Mouse (Mus musculus) right cerebral cortex, postnatal 25 days (tissue): Measurements from ENCODE around the gene Thrsp.

ENCODE experiments used
- DNase-seq: peaks from one replicate; pipeline ENCODE4 v3.0.0; 2022

Thrsp gene

GRCm38 (mm10) chr7:97416473-97416872 lies 1.1 kb downstream of the Thrsp start:
- DNase-seq = no peak

DNA sequence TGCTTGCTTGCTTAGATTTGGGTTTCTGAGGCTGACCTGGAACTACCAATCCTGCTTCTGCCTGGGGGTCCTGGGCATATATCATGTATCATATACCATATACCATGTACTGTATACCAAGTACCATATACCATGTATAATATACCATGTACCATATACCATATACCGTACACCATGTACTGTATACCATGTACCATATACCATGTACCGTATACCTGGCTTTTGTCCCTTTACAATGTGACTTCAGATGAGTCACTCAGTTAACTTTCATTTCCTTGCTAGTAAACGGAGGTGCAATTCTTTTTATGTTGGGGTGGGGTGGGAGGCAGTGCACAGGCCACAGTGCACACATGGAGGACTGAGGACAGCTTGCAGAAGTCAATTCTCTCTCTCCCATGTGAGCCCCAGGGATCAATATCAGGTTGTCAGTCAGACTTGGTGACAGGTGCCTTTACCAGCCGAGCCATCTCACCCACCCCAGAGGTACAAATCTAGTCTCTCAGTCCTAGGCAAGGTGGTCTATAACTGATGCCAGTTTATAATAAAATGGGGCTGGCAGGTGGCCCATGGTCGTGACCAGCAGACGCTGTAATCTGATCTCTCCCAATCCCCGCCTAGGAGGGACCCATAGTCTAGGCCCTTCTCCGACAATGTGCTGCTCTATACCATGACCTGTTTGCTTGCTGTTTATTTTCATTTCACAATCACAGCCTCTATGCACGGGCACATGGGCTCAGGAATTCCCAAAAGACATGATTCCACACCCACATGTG lies 2.4 kb downstream of the Thrsp start:
- DNase-seq = no peak

DNA sequence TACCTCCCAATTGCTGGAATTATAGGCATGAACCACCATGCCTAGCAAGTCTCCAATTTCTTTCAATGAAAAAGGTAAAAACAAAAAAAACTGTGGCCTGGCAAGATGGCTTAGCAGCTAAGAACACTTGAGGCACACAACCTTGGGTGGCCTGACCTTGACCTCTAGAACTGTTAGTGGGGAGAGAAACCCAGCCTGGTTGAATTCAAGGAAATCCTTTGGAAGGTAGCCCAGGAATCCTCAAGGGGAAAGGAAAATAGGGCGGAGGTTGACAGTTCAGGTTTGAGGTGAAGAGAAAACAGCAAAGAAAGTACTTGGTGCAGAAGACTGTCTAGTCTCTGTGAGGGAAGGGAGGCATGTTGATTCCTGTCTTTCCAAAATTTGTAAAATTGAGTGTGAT lies 3.1 kb downstream of the Thrsp start:
- no peak for DNase-seq

GRCm38 (mm10) chr7:97413981-97414380 lies 3.5 kb downstream of the Thrsp start:
- no peak for DNase-seq

- no peak for DNase-seq
Measured at GRCm38 (mm10) chr7:97411575-97411974, 6.0 kb downstream of the Thrsp start.

DNA sequence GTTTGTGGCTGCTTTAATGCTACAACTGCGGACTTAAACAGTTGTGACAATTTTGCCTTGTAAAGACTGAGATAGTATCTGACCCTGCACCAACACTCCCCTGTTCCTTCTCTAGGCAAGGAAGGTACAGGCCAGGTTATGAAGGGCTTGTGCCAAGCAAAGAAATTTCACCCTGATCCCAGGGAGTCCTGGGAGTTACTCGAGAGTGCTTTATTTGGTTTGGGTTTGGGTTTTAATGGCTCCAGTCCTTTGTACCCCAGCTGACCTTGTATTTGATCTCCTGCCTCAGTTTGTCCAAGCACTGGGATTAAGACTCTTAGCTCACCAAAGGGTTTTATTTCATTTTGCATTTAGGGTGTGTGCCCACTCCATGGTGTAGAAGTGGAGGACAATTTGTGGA lies 6.4 kb downstream of the Thrsp start:
- DNase-seq = no peak

DNA sequence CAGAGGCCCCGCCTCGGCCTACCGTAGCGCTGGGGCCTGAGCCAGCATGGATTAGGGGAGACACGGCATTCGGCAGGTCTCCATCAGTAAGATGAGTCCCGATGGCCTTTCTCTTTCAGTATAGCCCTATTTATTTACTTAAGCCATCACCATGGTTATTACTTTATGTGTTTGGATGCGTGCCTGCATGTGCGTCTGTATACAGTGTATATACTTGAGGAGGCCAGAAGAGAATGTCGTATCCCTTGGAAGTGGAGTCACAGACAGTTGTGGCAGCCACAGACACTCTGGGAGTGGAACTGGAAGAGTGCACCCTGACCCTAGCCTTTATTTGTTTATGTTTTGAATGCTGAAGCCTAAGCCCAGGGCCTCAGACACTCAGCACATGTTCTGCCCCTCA lies 10.4 kb downstream of the Thrsp start:
- no peak for DNase-seq

GRCm38 (mm10) chr7:97399960-97400715 lies 17.4 kb downstream of the Thrsp start, which contains the start of gene Ndufc2:
Gene Ndufc2 (plus strand): TSS chr7:97400003.
- DNase-seq = peak; percentile 64

GRCm38 (mm10) chr7:97398943-97399342 lies 18.6 kb downstream of the Thrsp start:
- no peak for DNase-seq

DNA sequence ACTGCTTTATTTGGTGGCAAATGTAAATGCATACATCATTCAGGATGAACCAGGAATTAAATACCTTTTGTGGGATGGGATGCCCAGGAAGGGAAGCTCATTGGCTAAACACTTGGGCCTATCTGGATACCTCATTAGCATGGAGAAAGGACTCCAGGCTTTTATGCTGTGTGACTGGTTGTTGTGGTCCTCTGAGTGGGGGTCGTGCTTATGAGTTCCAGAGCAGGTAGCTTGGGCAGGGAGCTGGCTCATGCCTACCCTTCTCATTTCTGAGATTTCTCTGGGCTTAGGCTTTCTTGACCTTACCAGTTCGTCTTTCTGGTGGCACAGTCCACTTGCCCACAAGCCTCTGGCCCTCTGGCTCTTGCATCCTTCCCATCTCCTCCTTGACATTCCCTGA lies 23.2 kb downstream of the Thrsp start:
- DNase-seq = no peak

GRCm38 (mm10) chr7:97392079-97392445 lies 25.5 kb downstream of the Thrsp start:
- no peak for DNase-seq

- DNase-seq = no peak
Measured at GRCm38 (mm10) chr7:97391293-97392078, 26.0 kb downstream of the Thrsp start.

DNA sequence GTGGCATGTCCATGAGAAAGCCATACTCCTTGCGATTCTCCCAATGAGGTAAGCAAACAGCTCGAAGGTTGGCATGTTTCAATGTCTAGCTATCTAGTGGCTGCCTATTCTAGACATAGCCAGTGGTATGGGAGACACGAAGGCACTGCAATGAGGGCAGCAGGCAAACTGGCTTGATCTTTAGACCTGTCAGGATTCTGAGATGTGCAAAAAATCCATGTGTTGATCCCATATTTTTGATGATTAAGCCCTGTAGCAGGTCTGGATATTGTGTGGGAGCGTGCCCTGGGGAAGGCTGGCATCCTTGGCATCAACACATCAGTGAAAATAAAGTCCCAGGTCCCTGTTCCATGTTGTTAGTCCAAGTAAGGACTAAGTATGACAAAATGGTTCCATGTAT lies 29.0 kb downstream of the Thrsp start:
- no peak for DNase-seq

DNA sequence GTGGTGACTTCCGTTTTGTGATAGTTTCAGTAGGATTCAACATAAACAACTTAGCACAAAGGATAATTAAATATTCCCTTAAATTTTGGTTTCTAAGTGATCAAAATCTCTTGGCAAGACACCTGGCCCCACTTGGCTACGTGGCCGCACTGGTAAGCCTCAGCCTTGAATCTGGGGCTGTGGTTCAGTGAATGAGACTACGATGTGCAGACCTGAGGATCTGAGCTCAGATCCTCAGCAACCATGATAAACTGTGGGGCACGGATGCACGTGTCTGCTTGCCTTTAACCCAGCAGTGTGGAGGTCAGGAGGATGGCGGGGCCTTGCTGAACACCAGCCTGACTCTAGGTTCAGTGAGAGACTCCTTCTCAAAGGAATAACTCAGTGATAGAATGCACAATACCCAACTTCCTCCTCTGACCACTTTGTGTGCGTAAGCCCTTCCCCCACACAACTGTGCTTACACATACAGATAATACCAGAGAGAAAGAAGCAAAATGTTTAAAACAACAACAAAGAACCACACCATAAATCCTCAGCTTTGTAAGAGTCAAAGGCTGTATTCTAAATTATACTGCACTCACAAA lies 29.9 kb downstream of the Thrsp start:
- no peak for DNase-seq

DNA sequence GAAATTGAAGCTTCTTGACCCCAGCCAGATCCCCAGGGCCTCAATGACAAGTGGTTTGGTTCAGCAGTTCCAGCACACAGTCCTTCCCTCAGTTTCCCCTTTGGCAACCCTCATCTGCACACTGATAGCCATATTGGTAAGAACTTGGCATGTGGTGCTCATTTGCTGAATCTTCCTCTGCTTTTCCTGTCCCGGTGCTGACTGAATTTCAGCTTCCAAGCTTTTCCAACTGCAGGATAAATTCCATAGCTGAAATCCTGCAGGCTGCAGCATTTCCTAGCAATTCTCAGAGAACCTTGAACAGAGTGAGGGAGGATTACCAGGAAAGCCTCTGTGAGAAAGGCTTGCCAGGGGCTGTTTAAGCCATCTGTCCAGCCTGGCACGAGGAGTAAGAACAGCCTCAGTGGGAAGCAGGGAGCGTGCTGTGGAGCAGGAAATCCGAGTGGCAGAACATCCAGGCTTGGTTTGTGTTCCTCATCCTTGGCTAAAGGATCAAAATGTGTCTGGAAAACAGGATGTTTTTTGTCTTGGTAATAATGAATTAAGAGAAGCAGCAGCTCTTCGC lies 30.6 kb downstream of the Thrsp start:
- peak; percentile 80 for DNase-seq

- no peak for DNase-seq
Measured at GRCm38 (mm10) chr7:97386106-97386805, 31.3 kb downstream of the Thrsp start.

- no peak for DNase-seq
Measured at GRCm38 (mm10) chr7:97383496-97384132, 33.9 kb downstream of the Thrsp start.

- DNase-seq = no peak
Measured at GRCm38 (mm10) chr7:97382661-97383060, 34.9 kb downstream of the Thrsp start.

DNA sequence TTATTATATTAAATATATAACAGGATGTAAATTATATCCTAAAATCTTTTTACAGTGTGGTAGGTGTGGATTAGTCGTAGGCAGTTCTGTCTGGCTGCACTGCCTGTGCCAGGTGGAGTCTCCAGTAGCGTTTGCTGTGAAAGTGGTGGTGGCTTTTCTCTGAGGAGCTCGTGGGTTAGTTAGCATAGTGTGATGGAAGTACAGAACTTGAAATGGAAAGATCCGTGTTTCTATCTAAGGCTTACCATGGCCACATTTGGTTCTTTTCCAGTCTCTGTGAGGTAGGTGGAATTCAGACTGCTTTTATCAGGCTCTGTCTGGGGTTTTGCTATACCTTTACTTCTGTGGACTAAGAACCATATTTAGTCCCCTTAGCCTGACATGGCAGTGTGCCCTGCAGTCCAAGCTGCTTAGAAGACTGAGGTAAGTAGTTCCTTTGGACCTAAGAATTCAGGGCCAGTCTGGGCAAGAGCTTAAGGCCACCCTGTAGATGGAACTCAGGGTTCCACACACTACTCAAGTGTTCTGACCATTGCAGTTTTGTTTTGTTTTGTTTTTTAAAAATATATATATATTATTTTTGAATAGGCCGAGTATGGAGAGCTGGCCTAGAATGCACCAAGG lies 36.9 kb downstream of the Thrsp start:
- no peak for DNase-seq

DNA sequence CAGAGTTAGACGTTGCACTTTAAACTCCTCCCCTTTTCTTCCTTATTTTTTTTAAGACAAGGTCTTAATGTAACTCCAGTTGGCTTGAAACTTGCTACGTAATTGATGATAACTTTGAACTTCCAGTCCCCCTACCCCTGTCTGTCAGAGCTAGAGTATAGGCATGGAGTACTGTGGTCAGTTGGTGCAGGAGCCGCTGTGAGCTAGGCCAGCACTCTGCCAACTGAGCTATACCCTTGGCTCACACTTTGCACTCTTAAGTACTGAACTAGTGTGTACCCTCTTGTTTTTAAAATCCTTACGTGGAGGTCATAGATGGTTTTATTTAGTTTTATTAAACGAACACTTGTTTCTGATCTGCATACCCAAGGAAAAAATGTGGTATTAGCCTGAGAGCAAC lies 38.2 kb downstream of the Thrsp start:
- DNase-seq = no peak

- no peak for DNase-seq
Measured at GRCm38 (mm10) chr7:97375906-97376305, 41.6 kb downstream of the Thrsp start.
